Mouse (Mus musculus) NIH3T3 (cell line): ENCODE measurements around the gene Pqlc3.
"Not testable (repeated sequence)": the region's sequence is repeated elsewhere in the genome, so short reads cannot be mapped to it uniquely, and the experiment has no call there.

Source experiments
- DNase-seq: peaks from one replicate; pipeline ENCODE4 v3.0.0-alpha.2; 2012; ENCODE audit warnings: low read depth

Pqlc3 gene

DNA sequence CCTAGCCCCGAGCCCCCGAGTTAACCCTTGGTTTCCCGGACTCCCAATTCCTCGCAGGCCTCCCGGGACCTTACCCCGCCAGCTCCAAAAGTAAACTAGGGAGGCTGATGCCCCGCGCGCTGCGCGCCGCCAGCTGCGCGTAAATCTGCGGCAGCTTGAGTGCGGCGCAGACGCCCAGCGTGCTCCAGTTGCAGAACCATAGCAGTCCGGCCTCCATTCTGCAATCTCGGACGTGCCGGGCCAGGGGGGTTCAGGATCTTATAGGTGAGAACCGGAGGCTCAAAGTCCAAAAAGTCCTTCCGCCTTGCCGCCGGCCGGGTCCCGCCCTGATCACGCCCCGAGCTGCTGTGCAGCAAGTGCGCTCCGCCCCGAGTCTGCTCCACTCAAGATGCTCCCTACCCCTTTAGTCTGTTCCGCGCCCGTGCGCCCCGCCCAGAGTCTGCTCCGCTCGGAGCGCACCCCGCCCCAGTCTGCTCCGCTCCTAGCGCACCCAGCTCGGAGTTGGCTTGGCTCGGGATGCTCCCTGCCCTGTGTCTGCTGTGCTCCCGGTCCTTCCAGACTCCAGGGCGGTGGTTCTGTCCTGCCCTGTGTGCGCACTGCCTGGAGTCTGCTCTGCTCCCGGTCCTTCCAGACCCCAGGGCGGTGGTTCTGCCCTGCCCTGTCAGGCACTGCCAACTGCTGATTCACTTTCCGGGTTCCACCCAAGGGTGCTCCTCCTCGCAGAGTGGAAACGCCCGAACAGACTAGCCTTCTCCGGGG lies at the start of gene Pqlc3:
Pqlc3 (minus strand) TSS at position 670 of the 759 bp plus-strand sequence.
- peak; percentile 90 for DNase-seq

- DNase-seq, result no peak
Observed at GRCm38 (mm10) chr12:17049796-17050195, 49.6 kb upstream of the Pqlc3 start.

GRCm38 (mm10) chr12:17048979-17049612 lies 48.9 kb upstream of the Pqlc3 start:
- DNase-seq, result no peak

DNA sequence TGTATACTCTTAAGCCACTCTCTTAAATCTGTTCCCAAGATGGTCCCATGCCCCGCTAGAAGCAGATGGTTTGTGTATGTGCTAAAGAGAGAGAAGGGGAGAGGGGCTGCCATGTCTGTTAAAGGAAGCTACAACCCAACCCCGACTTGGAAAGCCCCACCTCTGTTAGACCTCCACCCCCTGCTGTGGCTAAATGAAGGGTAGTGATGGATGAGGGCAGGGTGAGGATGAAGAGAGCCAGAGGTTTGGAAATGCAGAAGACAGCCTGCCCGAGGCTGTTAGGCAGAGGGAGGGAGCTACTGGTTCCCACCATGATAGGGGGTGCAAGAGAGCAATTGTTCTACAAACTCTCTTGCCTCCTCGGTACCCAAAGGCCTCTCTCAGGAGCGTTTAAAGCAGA lies 43.1 kb upstream of the Pqlc3 start:
- no peak for DNase-seq

DNA sequence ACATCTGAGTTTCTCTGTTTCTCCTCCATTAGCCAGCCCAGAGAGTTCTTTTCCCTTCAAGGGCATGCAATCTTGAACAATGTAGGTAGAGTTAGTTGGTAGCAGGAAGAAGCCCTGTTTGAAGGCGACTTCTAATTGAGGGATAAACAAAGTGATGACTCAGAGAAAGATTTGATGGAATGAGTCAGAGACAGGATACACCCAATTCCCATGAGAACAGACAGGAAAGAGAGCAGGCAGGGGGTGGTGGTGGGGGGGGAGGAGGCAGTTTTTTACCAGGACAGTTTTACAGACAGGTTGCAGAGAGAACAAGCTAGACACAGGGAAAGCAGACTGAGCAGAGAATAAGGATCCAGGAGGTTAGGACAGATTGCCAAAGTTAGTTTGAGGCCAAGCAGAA lies 40.4 kb upstream of the Pqlc3 start:
- peak; percentile 54 for DNase-seq

- peak; percentile 50 for DNase-seq
Observed at GRCm38 (mm10) chr12:17039415-17039814, 39.2 kb upstream of the Pqlc3 start.

GRCm38 (mm10) chr12:17038246-17038645 lies 38.0 kb upstream of the Pqlc3 start:
- DNase-seq, result no peak

DNA sequence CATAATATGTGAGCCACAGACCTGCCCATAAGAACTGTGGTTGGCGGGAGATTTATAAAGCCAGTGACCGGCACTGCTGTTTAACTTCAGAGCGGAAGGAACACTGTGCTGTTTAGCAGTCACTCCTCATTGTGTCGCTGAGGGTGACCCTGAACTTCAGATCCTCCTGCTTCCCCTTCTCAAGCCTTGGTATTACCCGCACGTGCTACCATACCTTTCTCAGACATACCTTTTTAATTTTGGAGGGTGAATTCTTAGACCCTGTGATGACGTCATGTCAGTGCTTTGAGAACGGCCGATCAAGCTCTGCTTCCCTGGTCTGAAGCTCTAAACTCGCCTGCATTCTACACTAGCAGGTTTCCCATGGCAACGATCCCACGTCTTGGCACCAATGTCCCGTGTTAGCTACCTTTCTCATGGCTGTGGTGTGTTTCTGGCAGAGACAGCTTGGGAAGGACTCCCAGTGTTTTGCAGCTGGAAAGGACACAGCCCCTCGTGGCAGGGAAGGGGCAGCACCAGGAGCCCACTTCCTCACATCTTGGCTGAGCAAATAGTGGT lies 36.9 kb upstream of the Pqlc3 start:
- DNase-seq, result no peak

- no peak for DNase-seq
Observed at GRCm38 (mm10) chr12:17036532-17036931, 36.3 kb upstream of the Pqlc3 start.

GRCm38 (mm10) chr12:17035128-17035527 lies 34.9 kb upstream of the Pqlc3 start:
- peak; percentile 52 for DNase-seq

GRCm38 (mm10) chr12:17034671-17035070 lies 34.5 kb upstream of the Pqlc3 start:
- no peak for DNase-seq

GRCm38 (mm10) chr12:17033464-17033841 lies 33.2 kb upstream of the Pqlc3 start:
- DNase-seq, result peak; percentile 34

GRCm38 (mm10) chr12:17032694-17033463 lies 32.7 kb upstream of the Pqlc3 start:
- peak; percentile 91 for DNase-seq

- DNase-seq, result no peak
Observed at GRCm38 (mm10) chr12:17024554-17025110, 24.4 kb upstream of the Pqlc3 start.

GRCm38 (mm10) chr12:17022145-17022544 lies 21.9 kb upstream of the Pqlc3 start:
- DNase-seq, result no peak

DNA sequence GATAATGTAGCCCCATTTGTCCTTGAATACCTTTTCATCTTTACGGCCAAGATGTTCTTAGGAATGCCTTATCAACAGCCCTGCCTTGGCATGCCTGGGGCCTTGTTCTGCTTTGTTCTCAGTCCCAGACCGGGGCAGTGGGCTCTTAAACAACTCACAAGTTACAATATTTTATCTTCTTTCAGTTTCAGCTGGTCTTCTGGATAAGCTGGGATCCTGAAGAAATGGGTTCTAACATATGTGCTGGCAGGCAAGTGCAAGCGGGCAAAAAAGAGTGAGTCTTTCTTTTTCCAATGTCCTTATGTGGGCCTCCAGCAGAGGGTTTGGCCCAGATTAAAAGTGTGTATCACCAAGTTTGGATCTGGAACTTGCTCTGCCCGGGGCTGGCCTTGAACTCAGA lies 20.9 kb upstream of the Pqlc3 start:
- not testable (repeated sequence) for DNase-seq

DNA sequence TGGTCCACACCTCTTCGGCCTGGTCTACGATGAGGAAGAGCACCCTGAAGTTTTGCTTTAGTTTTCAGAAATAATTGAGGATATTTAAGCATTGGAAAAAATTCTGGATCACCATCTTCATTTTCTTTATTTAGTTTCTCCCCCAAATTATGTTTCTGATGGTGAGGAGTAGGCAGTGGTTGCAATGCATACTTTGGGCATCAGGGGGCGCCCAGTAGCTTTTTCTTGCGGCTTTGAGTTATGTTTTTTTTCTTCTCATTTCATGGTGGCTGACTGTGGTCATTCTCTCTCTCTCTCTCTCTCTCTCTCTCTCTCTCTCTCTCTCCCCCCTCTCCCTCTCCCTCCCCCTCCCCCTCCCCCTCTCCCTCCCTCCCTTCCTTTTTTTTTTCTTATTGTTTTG lies 18.3 kb upstream of the Pqlc3 start:
- DNase-seq, result peak; percentile 79

GRCm38 (mm10) chr12:17015711-17016110 lies 15.5 kb upstream of the Pqlc3 start:
- DNase-seq, result peak; percentile 41

- peak; percentile 22 for DNase-seq
Observed at GRCm38 (mm10) chr12:17012067-17012899, 12.1 kb upstream of the Pqlc3 start.

DNA sequence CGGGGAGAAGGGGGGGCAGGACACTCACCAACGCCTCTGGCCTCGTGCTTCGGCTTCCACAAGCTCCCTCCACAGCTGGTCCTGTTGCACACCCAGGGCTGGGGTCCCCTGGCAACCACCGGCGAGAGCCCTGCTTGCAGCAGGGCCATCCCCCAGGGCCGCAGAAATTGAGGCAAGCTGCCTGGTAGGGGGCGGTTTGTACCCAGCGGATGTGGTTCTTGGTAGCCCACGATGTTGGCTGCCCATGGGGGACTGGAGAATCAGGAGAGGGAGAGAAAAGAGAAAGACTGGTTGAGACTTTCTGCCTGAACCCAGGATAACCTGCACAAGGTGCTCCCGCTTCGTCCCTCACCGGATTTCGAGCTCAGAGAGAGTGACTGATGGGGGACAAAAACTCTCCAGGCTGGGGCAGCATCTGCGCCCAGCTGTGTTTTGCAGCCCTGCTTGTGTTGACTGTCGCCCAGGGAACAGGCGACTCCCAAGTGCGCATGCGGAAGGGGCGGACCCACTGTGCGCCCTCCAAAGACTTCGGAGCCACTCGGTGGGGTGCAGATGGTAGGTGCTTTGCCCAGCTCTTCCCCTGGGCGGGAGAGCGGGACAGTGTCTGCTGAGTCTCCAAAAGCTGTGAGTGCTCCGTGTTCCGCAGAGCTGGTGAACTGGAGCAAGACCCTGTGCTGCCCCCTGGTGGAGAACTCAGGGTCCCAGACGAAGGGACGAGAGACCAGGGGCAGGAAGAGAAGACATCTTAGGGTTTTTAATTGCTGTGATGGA lies 11.1 kb upstream of the Pqlc3 start, which contains the start of gene 2410004P03Rik:
2410004P03Rik (minus strand) TSS at position 628 of the 771 bp plus-strand sequence.
- DNase-seq, result peak; percentile 50
